Mouse (Mus musculus) ES-E14 (cell line): ENCODE measurements around the gene Mrps23. TPM values are rescaled to one million over a fixed set of nuclear protein-coding genes. Genes with fewer than 3 reads are reported as not detected.
A peak's percentile ranks its signal among the peaks of the same experiment; 100 is the strongest.

Experiments used
- DNase-seq: peaks from one replicate; pipeline ENCODE4 v3.0.0-alpha.2; 2013; ENCODE audit warnings: low read depth, low spot score
- H3K27ac ChIP-seq: 2 replicates; pipeline ENCODE4 v1.5.1; 2012; ENCODE audit warnings: low read depth, mild to moderate bottlenecking, low read length, moderate library complexity, mixed read lengths; ENCODE audit not compliant: poor library complexity, insufficient read depth, severe bottlenecking
- H3K36me3 ChIP-seq: 2 replicates; pipeline ENCODE4 v1.6.1; 2012; ENCODE audit warnings: mild to moderate bottlenecking, low read length, moderate library complexity, mixed read lengths; ENCODE audit not compliant: control insufficient read depth, poor library complexity, insufficient read depth, severe bottlenecking
- H3K4me1 ChIP-seq, 2 experiments: fragments of 150-350 bp in 1 of 2; sonication (generic) in 1 of 2; 2 replicates each; pipeline ENCODE4 v1.6.1; 2012; ENCODE audit warnings: low read length in 2 of 2, mild to moderate bottlenecking in 1 of 2, mixed read lengths in 1 of 2; ENCODE audit not compliant: control insufficient read depth in 2 of 2, insufficient read depth in 2 of 2, poor library complexity in 1 of 2
- H3K4me3 ChIP-seq, 2 experiments: fragments of 150-350 bp in 1 of 2; sonication (generic) in 1 of 2; 2 replicates each; pipeline ENCODE4 v1.5.1; 2012; ENCODE audit warnings: low read length in 2 of 2, low read depth in 1 of 2, mild to moderate bottlenecking in 1 of 2, mixed read lengths in 1 of 2; ENCODE audit not compliant: insufficient read depth in 1 of 2, poor library complexity in 1 of 2, severe bottlenecking in 1 of 2
- H3K9ac ChIP-seq: 2 replicates; pipeline ENCODE4 v1.6.1; 2012; ENCODE audit warnings: low read depth, mild to moderate bottlenecking, low read length, mixed read lengths; ENCODE audit not compliant: poor library complexity, insufficient read depth, severe bottlenecking
- H3K9me3 ChIP-seq: fragments of 150-350 bp; sonication (generic); 2 replicates; pipeline ENCODE4 v1.6.1; 2012; ENCODE audit warnings: low read depth, mild to moderate bottlenecking, low read length; ENCODE audit not compliant: control insufficient read depth, insufficient read depth
- CHD2 ChIP-seq: IDR thresholded peaks from 2 replicates; pipeline ENCODE4 v1.6.1; 2014; ENCODE audit warnings: mild to moderate bottlenecking, low read depth, low read length, inconsistent platforms
- HCFC1 ChIP-seq: IDR thresholded peaks from 2 replicates; pipeline ENCODE4 v1.6.1; 2012; ENCODE audit warnings: low read length, inconsistent platforms, borderline replicate concordance; ENCODE audit not compliant: insufficient read depth
- MAFK ChIP-seq: IDR thresholded peaks from 2 replicates; pipeline ENCODE4 v1.6.1; 2014; ENCODE audit warnings: mild to moderate bottlenecking, low read depth, low read length, inconsistent platforms; ENCODE audit not compliant: insufficient read depth
- ZC3H11A ChIP-seq: IDR thresholded peaks from 2 replicates; pipeline ENCODE4 v1.6.1; 2012; ENCODE audit warnings: low read depth, mild to moderate bottlenecking, inconsistent platforms, low read length, borderline replicate concordance
- ZNF384 ChIP-seq: IDR thresholded peaks from 2 replicates; pipeline ENCODE4 v1.6.1; 2012; ENCODE audit warnings: low read depth, low read length, inconsistent platforms
- in situ Hi-C, 2 experiments: fragments of 600-800 bp; cut with MboI; formaldehyde crosslinking; loops; one replicate each; pipeline ENCODE4 v1.15.1; 2025; ENCODE audit warnings: low sequenced_read_pairs in 2 of 2, inconsistent platforms in 1 of 2; ENCODE audit not compliant: unreplicated experiment in 2 of 2
- total RNA-seq: library from RNA; depleted of rRNA; stranded (reverse); fragments of 300-350 nt; gene quantifications from 2 replicates; pipeline ENCODE4 v1.2.3, GENCODE M21; 2012

The Mrps23 gene
- total RNA-seq, 1 experiment = 139 TPM

DNA sequence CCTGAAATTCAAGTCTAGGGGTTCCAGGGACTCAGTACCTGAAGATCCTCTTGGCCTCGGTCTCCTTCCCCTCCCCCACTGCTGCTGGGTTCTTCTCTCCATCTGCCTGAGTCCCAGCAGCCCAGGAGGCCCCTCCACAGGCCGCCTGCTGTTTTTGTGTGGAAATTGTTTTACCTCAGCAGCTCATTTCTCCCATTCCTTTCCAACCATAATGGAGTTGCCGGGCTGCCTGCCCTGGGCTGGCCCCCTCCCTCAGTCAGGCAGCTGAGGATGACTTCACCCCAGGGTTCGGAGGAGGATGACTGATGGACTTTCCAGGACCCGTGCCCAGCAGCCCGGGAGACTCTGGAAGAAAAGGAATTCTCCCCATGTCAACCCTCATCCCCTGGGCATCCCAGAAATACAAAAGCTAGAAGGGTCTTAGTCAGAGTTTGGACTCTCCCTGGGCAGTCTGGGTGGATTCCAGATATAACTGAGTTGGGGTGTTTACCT, 23.7 kb upstream of the Mrps23 start:
- Histone ChIP-seq H3K9me3 (no peaks in the 10 kb centered on the region), H3K9ac (peak overlapping the region; percentile 30; the same call in 1 of the 2 replicates), H3K36me3 (peaks cover 5% of the 10 kb centered on the region; the same call in 1 of the 2 replicates), H3K4me1 (peaks cover 7 to 53% of the 10 kb centered on the region in 2 experiments; a peak in 3 of 4 replicates), H3K27ac (0 out of 2 replicates have a peak overlapping the region, but pooled peaks have one; percentile 28), H3K4me3 (no peak overlapping the region)
- no peak for DNase-seq
- in situ Hi-C loops = no loop called here
- no peak for TF ChIP-seq ZNF384
- no peak for TF ChIP-seq MAFK
- no peak for TF ChIP-seq HCFC1
- no peak for TF ChIP-seq ZC3H11A

DNA sequence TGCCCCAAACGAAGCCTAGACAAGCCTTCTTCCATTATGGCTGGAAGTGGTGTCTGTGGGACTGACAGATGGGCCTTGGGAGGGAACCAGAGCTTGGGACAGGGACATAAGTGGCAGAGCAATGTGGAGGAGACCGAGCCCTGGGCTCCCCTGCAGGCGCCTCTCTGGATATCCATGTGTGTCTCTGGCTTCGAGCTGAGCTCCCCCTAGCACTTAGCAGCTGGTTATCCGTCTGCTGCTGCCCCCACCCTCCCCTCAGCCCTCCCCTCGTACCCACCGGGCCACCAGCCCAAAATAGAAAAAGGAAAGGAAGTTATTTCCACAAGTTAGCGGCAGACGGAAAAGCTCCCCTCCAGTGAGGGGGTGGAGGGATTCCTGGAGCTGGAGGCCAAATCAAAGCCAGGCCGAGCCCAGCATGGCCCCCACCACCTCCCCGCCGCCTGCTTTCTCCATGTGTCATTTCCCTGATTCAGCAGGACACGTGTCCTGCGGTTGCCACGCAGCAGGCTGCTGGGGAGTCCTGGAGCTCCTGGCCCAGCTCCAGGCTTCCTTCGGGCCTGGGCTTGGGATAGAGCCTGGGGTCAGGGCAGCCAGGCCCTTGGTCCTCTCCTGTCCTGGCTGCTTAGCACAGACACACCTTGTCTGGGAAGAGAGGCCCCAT, 23.1 kb upstream of the Mrps23 start:
- 0 out of 2 replicates have a peak overlapping the region, but pooled peaks have one; percentile 28 for H3K27ac ChIP-seq
- peaks cover 5% of the 10 kb centered on the region; the same call in 1 of the 2 replicates for H3K36me3 ChIP-seq
- H3K4me3 ChIP-seq = no peak overlapping the region; a peak in 1 of 4 replicates
- TF ChIP-seq HCFC1 = no peak
- no peak for TF ChIP-seq ZC3H11A
- TF ChIP-seq MAFK = peak; percentile 62; the same call in 1 of the 2 replicates
- in situ Hi-C loops = no loop called here
- peak overlapping the region; percentile 30; the same call in 1 of the 2 replicates for H3K9ac ChIP-seq
- H3K9me3 ChIP-seq = no peaks in the 10 kb centered on the region
- peaks cover 7 to 53% of the 10 kb centered on the region in 2 experiments; a peak in 3 of 4 replicates for H3K4me1 ChIP-seq
- DNase-seq = no peak

DNA sequence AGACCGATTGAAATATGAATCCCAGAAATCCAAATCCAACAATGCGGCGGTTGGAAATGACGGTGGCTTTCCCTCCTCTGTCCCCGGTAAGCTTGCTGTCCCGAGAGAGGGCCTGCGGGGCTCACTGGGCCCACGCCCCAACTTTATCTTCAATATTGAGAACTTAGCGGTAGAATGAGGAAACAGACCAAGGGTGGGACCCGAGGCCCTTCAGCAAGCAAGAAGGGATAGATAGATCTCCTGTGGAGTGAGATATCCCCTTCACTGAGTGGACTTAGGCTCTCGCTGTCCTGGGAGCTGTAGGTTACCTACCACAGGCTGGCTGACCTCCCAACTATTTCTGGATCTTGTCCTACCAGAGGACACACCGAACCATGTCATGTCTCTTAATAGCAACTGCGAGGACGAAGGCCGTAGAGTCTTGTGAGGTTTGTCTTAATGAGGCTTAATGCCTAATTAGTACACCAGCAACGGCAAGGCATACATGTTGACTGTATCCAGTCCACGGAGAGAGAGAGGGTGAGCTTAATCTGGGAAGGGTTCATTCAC, 19.5 kb upstream of the Mrps23 start:
- in situ Hi-C loops = loop anchor here in 1 of 2 experiments (5.0 kb wide), 1 partner anchor 127 kb away; no protein-coding TSS in a partner anchor
- Histone ChIP-seq H3K9me3 (no peaks in the 10 kb centered on the region), H3K4me1 (peaks cover 8 to 38% of the 10 kb centered on the region in 2 experiments; a peak in 3 of 4 replicates), H3K27ac (no peak overlapping the region), H3K9ac (no peak overlapping the region), H3K36me3 (peaks cover 5% of the 10 kb centered on the region; the same call in 1 of the 2 replicates), H3K4me3 (no peak overlapping the region)
- TF ChIP-seq ZC3H11A (no peak), CHD2 (no peak), HCFC1 (no peak), ZNF384 (no peak), MAFK (no peak)
- DNase-seq = no peak

DNA sequence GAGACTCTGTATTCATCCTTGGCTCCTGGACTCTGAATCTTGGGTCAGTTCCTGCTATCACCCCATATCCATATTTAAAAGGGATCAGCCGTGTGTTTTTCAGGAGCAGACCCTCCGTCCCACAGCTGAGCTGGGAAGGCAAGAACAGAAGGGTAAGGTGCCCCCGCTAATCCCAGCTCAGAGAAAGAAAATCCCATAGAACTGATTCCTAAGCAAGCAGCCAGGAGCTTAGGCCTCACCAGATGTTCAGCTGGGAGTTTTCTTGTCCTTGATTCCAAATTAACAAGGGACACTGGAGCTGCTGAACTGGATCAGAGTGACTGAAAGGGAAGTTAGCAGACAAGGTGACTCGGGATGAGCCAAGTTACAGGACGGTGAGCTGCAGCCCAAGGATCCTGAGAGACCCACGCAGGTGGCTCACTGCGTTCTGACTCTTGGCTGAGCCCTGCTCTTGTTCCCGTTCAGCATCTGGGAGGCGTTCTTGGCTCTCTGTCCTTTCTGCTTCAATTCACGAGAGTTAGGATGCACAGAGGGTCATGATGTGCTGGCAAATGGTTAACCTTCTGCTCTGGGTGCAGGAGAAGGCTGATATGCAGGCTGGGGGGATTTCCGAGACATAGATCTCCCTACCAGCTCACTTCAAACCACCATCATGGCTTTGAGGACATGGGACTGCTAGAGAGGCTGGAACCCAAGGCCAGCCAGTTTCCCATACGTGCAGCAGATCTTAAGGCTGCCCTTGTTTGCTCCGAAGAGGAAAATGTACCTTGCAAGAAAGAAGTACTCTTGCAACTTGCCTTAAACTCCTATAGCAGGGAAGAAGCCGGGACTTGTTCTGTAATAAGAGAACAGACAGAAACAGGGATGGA, 17.9 kb upstream of the Mrps23 start:
- TF ChIP-seq MAFK (no peak), ZC3H11A (no peak), ZNF384 (no peak), CHD2 (no peak), HCFC1 (no peak)
- H3K36me3 ChIP-seq = peaks cover 5% of the 10 kb centered on the region; the same call in 1 of the 2 replicates
- no peaks in the 10 kb centered on the region for H3K9me3 ChIP-seq
- peaks cover 2 to 24% of the 10 kb centered on the region in 2 experiments; a peak in 3 of 4 replicates for H3K4me1 ChIP-seq
- no peak for DNase-seq
- no peak overlapping the region for H3K27ac ChIP-seq
- in situ Hi-C loops = loop anchor here in 1 of 2 experiments (5.0 kb wide), 1 partner anchor 129 kb away; no protein-coding TSS in a partner anchor
- H3K9ac ChIP-seq = no peak overlapping the region
- no peak overlapping the region for H3K4me3 ChIP-seq
